Mouse (Mus musculus) layer of hippocampus, adult 8-10 months (tissue): Measurements from ENCODE around the gene Gamt. TPM values are rescaled to one million over a fixed set of nuclear protein-coding genes. Genes with fewer than 3 reads are reported as not detected.

ENCODE experiments used
- DNase-seq, 2 experiments: peaks; one replicate each; pipeline ENCODE4 v3.0.0; 2022; ENCODE audit warnings: low spot score in 2 of 2
- total RNA-seq, 4 experiments: library from RNA; stranded (reverse); gene quantifications; 2 replicates each; pipeline ENCODE4 v1.2.4; 2022

The Gamt gene
- total RNA-seq, 4 experiments from 2014 or later = 22.4 to 34.7 (median 27.9) TPM

DNA sequence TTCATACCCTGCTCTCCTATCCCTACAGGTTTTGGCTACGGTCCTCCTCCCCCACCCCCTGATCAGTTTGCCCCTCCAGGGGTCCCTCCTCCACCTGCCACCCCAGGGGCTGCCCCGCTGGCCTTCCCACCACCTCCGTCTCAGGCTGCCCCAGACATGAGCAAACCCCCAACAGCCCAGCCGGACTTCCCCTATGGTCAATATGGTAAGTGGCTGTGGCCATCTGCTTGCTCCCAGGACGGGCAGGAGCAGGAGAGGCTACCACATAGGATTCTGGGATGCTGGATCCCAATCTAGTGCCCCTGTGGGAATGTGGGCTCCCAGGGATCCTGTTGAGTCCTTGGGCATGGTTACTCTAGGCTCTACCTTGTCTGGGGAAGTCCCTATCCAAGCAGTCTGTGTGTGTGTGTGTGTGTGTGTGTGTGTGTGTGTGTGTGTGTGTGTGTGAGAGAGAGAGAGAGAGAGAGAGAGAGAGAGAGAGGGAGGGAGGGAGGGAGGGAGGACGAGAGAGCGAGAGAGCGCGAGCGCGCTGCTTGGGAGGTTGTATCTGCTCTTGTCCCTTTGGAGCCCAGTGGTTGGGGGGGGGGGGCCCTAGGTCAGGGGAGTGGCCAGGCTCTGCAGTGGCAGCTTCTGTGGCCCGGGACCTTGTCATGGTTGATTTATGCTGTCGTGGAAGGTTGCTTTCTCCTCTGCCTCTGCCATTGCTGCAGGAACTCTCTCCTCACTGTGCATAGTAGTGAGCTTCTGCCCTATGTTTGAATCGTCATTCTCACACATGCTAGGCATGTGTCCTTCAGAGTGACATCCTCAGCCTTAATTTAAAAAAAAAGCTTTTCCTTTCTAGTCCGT lies 24.6 kb upstream of the Gamt start:
- DNase-seq = no peak

DNA sequence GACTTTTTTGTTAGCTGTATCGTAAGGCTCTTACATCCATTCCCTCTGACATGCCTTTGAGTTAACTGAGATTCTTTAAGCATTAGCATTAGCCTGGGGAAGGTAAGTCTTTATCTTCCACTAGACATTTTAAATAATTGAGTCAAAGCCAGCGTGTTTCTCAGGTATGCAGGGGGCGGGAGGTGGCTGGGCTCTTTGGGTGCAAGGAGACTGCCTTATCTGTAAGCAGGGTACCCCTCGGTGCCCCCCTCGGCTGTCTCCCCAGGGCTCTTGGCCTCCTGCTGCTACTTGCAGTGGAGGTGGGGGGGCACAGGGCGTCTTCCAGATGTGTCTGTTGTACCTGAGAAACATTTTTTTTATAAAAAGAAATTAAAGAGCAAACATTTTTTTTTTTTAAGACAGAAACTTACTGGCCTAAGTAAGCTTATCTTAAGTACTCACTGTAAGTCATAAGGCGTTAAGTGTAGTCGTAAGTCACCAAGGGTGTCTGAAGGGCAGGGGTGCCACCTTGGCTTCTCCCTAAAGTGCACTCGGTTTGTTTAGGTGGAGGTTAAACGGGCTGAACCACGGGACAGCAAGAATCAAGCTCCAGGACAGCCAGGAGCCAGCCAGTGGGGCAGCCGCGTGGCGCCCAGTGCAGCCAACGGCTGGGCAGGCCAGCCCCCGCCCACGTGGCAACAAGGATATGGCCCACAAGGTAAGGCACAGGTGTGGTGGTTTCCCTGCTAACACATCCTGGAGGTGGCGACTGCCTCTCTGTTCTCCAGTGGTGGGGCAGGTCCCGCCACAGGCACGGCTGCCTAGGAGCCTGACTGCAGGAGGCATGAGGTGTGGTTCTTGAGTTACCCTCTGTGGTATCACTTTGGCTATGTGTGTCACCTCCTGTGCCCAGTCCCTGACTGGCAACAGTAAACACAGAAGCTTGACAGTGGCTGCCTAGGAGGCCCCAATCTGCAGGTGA lies 21.9 kb upstream of the Gamt start:
- DNase-seq = no peak

DNA sequence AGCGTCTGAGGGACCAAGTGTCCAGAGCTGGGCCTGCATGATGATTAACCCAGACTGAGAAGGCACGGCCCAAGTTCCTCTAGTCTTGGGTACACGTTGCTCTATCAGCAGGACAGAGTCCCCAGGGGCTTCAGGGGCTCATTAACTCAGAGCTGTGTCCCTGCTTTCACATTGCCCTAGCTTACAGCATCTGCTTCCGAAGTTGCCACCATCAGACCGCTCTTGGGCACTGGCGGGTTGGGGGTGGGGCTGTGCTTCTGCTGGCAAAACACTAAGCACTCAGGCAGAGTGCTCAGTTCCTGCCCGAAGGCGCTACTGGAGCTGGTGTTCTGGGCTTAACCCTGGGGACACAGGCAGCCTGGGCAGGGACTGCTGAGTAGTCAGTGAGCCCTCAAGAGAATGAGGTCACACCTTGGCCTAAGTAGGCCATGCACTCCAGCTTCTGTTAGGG lies 21.1 kb upstream of the Gamt start:
- no peak for DNase-seq

DNA sequence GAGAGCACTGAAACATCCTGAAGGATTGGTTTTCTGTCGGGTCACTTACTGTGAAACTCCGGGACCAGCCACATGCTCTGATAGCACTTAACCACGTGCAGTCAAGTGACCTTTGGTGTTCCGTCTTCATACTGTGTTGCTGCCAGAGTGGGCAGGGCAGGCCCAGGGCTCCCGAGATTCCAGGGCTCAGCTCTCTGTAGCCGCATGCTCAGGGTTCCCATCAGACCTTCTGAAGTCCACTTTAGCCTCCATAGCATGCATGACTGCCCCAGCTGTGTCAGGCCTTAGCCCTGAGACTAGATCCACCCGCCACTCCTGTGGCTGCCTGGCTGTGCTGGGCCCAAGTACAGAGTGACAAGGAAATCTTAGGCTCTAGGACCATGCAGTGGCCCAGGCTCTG lies 20.5 kb upstream of the Gamt start:
- DNase-seq = no peak

DNA sequence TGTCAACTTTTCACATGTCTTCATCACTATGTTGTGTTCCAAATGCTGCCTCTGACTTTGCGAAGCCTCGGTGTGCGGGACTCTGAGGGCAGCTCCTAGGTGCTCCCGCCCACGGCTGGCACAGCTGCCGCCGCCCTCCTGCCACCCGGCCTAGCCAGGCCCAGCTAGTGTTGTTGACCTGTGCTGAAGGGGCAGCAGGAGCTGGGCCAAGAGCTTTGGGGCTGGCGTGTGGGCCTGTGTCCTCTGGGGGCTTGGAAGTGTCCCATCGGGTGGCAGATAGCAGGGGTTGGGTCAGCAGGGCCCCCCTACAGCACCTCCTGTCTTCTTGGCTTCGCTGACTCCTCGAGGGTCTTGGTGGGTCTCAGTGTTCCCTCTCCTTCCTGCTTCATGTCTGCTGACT lies 18.5 kb upstream of the Gamt start:
- no peak for DNase-seq

DNA sequence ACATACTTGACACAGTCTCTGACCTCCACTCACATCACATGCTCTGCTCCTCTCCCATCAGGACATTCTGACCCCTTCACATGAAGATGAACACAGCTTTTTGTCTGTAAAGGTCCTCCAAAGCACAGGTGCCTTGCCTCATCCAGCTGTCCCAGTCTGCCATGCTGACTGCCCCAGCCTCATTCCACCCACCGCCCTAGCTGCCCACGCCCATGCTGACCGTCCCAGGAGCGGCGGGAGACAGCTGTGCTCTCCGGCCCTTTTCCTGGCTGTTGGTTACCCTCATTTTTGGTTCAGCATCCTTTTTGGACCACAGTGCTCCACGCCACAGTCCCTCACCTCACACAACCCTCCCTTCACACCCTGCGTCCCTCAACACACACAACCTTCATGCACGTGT lies 17.6 kb upstream of the Gamt start:
- no peak for DNase-seq

DNA sequence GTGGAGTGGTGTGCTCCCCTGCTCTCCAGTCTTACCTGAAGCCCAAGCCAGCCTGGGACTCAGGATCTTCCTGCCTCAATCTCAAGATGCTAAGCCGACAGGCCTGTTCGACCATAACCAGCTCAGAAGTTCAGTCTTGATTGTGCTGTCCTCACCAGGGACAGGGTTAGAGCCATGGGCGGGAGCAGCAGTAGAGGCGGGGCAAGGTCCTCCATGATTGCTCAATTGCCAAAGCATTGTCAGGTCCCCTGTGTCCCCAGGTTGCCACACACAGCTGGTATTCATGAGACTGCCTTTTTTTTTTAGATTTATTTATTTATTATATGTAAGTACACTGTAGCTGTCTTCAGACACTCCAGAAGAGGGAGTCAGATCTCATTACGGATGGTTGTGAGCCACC lies 15.4 kb upstream of the Gamt start:
- no peak for DNase-seq

DNA sequence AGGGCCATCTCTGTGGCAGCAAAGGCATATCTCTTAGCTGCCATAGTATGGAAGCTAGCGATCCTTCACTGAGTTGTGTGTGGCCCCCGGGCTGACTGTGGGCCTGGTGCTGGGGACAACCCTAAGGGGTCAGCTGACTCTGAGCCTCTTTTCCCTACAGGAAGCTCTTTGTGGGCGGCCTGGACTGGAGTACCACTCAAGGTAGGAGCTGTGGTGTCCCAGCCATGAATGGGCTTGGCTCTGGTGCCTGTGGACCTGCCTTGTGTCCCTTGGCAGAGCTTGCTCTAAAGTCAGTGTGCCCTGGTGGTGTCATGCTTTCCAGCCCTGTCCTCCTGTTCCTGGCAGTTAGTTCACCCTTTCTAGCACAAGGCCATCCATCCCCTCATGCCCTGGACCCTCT lies 13.0 kb upstream of the Gamt start:
- DNase-seq = no peak

DNA sequence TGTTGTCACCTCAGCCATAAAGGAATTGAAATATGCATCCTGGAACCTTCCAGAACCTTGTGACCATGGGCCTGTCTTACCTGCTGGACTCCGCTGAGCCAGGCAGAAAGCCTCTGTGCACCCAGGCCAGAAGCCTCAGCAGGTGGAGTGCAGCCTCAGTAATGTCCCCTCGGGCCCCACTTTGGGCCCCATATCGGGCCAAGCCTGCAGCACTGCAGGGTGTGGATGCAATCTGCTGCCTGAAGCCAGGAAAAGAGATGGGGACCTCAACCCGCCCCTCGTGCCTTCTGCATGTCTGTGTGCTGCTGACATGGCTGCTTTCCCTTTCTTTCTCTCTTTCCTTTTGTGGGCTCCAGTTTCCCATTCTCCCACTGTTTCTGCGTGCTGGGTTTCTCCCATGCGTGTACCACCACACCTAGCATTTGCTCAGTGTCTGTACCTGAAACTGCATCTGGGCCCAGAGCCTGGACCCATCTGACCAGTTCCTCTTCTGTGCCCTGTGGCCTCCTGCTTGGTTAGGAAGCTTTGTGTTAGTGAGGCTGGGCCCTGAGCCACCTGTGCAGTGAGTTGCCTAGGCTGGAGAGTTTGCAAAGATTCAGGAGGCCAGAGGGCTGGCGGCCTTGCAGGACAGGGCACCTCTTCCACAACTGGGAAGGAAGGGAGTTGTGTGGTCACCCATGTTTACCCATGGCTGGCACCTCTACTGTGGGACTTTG lies 11.2 kb upstream of the Gamt start:
- DNase-seq = no peak

DNA sequence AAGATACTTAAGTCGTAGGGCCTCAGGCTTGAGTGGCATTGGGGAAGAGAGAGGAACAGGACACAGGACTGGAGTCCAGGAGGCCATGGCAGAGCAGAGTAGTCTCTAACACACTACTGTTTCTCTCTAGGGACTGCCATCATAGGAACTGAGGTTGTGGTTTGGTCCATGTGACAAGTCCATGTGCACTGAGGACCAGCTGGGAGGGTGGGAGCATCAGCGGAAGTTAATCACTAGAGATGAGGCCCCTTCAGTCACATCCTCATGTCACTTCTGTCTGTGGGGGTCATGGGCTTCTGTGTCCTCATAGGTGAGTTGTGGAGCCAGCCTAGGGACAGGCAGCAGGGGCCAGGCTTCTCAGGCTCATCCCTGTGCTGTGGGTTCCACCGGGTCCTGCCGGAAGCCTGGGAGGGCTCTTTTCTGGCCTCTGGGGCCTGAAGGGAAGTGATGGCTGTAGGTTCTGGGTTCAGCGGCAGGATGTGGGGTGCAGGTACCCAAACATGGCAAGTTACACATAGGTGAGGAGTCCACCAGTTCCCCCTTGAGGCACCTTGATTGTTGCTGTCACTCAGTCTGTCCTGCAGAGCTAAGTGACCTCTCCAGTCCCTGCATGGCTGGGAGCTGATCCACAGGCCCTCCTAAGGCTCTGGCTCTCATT lies 10.5 kb upstream of the Gamt start:
- DNase-seq = no peak

DNA sequence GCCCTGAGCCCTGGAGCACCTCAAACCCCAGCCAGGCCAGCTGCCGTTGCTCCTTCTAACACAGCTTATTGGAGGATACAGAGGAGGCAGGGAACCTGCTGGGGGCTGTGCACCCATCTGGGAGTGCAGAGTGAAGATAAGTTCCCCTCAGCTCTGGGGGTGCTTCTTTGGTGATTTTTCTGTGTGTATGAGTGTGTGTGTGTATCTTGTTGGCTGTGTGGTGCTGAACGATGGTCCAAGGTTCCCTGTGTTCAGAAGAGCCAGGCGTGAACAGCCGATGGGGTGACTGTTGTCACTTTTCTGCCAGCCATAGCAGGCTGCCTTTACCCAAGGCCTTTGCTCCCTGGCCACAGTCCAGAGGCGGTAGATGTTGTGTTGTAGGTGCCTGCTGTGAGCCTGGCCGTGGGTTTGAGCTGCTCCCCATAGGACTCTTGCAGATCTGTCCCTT lies 9.9 kb upstream of the Gamt start:
- no peak for DNase-seq

DNA sequence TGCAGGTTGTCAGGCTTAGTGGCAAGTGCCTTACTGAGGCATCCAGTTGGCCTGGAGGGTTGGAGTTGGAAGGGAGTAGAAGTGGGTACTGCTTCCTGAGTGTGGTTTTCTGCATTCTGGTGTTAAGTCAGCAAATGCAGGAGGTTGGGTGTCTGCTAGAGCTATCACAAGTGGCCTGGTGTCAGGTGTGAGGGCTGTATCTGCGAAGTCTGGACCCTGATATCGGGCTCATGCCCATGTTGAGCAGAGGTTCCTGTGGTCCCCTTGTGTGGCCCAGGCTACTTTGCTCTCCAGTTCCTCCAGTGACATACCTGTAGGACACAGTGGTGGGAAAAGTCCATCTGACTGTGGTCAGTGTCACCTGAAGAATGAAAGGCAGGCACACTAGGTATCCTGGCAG lies 9.3 kb upstream of the Gamt start:
- DNase-seq = no peak

DNA sequence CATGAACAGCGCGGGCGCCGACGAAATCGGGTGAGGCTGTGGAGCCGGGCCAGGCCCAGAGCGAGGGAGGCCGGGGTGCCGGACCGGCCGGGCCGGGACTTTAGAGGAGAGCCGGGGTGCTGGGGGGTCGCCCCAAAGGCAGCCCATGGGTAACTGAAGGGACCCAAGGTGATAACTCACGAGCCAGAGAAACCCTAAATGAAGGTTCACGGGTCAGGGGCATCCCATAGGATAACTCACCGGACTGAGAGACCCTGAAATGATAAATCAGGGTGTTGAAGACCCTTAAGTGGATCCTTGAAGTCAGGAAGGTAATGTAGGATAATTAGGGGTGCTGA lies 4.3 kb upstream of the Gamt start:
- no peak for DNase-seq

DNA sequence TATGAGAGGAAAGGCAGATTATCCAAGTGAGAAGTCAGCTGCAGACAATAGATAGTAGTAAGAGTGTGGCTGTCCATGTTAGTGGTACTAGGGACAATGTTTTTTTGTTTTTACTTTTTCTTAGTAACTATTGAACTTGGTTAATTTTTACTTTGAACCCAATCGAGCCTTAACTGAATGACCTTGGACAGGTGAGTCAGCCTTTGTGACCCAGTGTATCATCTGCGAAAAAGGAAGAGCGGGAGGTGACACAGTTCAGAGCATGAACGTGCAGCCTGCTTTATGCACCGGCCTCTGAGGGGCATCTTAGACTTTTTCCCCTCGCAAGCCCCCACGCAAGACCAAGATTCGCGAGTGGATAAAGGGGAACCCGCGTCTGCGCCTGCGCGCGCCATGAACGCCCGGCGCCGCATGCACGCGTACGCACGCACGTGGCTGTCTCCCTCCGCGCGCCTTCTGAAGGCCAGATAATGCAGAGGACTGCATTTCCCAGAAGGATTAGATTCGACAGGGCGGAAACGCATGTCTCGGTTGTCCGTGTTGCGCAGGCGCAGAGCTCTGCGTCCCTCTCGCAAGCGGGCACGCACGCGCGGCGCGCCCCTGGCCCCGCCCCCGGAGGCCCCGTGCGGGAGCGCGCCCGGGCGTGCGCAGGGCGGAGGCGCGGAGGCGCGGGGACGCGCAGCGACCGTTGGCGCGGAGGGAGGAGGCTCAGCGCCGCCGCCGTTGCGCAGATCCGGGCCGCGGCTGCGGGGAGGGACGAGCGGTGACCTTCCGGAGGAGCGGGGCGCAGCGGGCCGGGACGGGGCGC lies 3.7 kb upstream of the Gamt start:
- DNase-seq = peak; percentile 99

DNA sequence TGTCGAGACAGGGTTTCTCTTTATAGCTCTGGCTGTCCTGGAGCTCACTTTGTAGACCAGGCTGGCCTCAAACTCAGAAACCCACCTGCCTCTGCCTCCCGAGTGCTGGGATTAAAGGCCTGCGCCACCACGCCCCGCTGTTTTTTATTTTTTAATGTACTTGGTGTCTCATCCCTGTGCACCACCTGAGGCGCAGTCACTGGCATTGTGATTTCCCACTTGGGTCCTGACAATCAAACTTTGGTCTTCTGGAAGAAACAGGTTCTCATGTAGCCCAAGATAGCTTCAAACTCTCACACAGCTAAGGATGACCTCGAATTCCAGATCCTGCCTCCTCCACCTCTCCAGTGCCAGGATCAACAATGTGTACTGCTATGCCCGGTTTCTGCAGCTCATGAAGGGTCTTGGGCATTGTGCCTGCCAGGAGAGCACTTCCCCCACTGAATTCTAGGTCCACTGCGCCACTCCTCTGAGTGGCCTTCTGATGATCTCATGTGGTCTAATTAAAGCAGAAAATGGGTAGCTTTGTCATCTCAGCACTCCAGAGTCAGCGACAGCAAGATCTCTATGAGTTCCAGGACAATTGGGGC lies 2.1 kb upstream of the Gamt start:
- DNase-seq = no peak

DNA sequence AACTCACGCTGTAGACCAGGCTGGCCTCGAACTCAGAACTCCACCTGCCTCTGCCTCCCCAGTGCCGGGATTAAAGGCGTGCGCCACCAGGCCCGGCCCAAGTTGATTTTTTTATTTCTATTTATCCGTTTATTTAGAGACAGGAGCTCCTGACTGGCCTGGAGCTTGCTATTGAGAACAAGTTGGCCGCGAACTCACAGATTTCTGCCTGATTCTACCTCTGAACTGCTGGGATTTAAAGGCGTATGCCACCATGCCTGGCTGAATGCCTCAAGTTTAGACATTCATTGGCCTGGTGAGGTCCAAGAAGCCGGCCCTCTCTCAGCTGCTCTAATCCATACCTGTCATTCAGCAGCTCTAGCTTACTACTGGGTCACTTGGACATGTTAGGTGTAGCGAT lies 1.4 kb upstream of the Gamt start:
- no peak for DNase-seq

DNA sequence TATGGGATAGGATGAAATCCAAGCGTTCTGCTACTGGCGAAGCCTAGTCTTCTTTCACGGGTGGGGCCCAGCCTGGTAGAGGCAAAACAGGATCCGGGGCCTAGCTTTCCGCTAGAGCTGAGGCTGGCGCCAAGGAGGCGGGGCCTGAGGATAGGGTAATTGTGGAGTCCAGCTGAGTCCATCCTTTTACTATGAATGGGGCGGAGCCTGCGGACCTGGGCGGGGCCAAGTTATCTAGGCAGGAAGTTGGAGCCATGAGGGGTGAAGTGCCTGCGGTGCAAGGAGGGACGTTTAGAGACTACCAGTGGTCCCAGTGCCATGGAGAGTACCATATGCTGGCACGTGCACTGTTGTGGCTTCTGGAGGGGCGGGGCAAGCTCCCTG lies 765 bp upstream of the Gamt start:
- peak; percentile 89 to 92 for DNase-seq

DNA sequence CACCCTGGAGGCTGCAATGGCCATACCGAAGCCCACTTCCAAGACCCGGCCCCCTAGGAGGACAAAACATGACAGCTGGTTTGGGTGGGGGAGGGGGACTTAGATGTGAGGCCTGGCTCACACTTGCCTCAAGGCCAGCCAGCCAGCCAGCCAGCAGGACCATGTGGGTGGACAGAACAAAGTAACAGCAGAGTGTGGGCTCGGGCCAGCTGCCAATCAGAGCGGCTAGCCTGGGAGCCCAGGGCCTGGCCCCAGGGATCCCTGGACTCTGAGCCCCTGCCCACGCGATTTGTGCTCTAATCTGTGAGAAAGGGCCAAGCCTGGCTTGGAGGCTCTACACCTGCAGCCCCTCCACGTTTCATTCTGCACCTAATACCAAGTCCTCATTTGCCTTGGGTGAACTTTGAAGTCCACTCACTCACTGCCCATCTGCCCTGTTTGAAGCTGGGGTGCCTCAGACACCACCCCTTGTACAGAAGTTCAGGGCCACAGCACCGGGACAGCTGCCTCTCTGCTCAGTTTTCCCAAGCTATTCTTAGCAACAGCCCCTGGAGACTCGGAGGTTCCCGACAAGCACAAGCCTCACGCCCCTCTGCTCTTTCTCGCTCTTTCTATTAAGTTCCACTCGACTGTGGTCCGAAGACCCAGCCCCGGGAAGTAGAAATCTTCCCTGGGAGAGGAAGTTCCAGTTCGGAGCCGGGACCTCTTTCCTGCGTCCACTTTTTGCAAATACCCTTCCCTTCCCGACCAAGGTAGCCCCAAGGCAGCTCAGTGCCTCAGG lies 761 bp downstream of the Gamt start:
- peak; percentile 78 to 82 for DNase-seq

DNA sequence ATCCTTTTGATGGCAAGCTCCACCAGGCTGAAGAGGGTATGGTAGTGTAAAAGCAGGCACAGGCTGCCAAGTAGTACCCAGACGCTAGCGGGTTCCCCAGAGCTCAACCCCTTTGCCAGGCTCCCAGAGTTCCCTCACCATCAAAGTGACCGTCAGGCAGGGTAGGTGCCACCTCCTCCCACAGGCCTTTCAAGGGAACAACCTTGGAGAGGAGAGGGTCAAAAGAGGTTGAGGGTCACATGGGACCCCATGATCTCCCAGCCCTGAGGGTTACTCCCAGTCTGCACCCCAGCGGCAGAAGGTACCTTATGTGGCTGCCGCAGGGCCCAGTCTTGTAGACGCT lies 1.4 kb downstream of the Gamt start:
- DNase-seq = no peak
